Mouse (Mus musculus) adrenal gland, adult 8-10 months (tissue): ENCODE results near the gene Arid3c. TPM values are rescaled to one million over a fixed set of nuclear protein-coding genes. Genes with fewer than 3 reads are reported as not detected.
A peak's percentile ranks its signal among the peaks of the same experiment; 100 is the strongest.
"Not testable (repeated sequence)": the region's sequence is repeated elsewhere in the genome, so short reads cannot be mapped to it uniquely, and the experiment has no call there.

ENCODE experiments used
- DNase-seq: peaks from one replicate; pipeline ENCODE4 v3.0.0; 2022
- total RNA-seq, 4 experiments: library from RNA; stranded (reverse); gene quantifications; 2 replicates each; pipeline ENCODE4 v1.2.4; 2022

Gene Arid3c
- total RNA-seq: not detected

DNA sequence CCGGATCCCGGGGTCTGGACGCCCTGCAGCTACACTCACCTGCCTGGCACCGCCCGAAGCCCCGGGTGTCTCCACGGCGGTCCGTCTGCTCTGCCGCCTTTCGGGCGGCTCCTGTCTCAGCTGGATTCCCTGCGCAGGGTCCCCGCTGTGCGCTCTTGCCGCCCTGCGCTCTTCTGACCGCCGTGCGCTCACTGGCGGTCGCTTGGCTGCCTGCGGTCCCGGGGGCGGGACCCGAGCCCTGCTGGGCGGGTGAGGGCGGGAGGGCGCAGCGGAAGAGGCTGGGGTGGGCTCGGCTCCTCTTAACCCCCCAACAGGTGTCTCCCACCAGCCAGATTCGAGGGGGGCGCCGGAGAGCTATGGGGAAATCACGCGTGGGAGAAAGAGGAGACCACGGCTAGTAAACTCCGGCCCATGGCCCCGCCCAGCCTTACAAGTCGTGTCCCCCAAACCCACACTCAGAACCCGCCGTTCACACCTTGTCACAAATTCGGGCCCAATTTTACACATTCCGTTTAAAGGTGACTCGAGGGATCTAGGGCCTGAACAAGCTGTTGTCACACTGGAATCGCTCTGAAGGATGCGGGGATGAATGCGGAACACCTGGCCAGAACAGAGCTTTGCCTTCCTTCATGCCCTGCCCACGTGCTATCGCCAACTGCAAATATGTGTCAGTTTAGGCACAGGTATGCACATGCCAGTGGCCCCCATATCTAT, at the start of gene Arid3c:
Gene Arid3c (minus strand): TSS at position 91 of the 714 bp plus-strand sequence.
- no peak for DNase-seq

DNA sequence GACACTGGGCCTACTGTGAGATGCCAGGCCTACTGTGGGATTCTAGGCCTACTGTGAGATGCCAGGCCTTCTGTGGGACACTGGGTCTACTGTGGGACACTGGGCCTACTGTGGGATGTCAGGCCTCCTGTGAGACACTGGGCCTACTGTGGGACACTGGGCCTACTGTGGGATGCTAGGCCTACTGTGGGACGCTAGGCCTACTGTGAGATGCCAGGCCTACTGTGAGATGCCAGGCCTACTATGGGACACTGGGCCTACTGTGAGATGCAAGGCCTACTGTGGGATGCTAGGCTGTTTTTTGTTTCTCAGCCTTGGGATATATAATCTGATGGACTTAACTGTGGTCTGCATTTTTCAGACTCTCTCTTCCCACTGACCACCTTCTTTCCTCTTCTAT, 44.9 kb upstream of the Arid3c start:
- DNase-seq: not testable (repeated sequence)

DNA sequence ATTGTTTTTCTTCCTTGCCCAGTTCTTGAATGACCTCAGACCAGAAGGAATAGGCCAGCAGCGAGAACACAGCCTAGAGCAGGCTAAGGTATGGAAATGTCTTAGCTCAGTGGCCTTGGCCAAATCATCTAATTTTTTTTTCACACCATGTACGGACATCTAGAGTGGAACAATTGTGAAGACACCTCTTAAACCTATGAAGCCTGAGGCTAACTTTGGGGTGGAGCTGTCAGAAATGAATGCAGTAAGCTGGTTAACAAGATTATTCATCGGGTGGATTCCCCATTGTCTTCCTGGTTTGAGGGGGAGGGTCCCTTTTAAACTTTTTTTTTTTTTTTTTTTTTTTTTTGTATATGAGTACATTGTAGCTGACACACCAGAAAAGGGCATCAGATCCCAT, 43.6 kb upstream of the Arid3c start:
- not testable (repeated sequence) for DNase-seq

DNA sequence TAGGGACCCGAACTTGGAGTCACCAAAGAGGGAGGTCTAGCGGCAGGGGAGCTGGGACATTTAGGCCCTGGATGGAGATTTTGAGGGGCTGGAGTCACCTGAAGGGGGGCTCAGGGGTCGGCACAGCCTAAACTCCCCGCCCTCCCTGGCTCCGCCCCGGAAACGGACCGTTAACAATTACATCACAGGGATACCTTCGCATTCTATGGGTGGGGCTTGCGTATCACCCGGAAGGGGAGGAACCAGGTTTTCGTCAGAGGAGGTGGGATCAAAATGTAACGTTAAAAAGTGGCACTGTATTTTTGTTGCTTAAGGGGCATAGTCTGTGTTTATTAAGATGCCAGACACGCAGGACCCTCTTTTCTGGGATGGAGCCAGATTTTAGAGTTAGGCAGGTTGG, 43.1 kb upstream of the Arid3c start, which contains the start of gene Ccl27a:
Gene Ccl27a (minus strand): TSS at position 246 of the 400 bp plus-strand sequence.
- DNase-seq: peak; percentile 87

DNA sequence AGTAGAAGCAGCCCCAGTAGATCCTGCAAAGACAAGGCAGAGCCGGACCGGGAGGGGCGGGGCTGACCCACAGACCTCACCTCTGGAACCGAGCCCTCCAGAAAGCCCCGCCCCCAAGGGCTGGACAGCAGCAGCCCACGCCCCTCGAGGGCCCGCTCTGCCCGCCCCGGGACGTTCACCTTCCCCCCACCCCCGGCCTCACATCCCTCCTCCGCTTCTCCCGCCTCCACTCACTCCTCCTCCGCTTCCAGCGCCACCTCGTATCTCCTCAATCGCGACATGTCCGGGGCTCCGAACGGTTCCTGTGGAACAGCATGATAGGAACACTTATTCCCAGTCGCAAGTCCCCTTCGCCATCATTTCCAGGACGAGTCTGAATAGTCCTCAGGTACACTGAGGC, 42.6 kb upstream of the Arid3c start:
- DNase-seq: peak; percentile 81

DNA sequence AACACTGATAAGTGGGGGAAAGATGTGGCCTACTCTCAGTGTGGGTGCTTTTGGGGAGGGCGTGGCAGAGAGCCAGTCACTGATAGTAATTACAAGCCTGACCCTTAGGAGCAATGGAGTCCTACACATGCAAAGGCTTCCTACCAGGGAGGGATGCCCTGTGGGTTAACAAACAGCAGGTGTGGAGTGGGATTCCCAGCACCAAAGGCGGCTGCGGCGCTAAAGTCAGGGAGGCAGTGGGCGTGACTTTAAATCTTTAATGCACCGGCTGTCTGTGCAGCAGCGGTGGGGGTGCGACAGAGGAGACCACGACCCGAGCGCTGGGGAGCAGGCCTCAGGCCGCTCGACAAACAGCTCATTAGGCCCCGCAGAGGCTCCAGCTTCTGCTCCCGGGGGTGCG, 42.0 kb upstream of the Arid3c start:
- not testable (repeated sequence) for DNase-seq

DNA sequence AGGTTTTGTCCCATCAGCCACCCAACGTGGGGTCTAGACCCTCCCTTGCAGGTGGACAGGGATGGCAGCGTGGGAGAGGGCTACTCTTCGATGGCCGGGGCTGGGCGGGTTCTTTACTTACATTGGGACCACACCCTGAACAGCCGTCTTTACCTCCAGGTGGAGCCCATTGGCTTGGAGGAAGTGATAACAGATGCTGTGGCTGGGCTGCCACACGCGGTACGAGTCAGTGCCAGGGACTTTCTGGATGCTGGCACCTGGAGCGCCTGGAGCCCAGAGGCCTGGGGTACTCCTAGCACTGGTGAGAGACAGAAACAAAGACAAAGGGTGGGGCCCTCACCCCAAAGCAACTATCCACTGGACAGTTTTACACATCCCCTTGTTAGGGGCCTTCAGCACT, 36.4 kb upstream of the Arid3c start:
- not testable (repeated sequence) for DNase-seq

DNA sequence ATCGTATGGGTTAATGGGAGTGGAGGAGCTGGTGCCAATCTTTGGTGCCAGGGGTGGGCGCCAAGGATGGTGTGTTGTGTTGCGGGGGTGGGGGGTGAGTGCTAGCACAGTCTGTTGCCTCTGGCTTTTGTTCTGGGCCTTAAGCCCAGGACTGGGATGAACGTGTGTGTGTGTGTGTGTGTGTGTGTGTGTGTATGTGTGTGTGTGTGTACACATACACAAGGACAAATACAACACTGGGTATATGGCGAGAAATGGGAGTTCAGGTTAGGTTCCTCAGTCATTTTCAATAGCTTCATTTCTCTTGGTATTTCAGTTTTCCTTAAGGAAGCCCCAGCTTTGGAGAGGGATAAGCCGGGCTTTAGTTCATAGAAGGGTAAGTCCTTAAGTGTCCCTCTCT, 32.2 kb upstream of the Arid3c start:
- not testable (repeated sequence) for DNase-seq

DNA sequence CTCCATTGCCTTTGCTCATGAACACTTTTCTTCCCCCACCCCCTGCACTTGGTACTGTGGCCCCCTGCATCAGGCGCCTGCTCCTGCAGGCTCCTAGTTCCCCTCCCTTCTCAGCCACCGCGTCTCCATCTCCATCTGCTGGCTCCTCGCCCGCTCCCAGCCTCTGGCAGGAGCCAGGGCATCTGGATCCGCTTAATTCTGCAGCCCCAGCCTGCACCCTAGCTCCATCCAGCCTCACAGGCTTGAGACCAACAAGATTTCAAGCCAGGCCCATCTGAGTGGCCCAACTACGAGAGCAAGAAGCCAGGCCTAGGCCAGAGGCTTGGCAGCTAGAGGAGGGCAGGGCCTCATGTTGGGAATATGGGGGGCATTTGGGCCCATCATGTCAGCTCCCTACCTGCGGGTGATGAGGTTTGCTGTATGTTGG, 31.8 kb upstream of the Arid3c start:
- not testable (repeated sequence) for DNase-seq

DNA sequence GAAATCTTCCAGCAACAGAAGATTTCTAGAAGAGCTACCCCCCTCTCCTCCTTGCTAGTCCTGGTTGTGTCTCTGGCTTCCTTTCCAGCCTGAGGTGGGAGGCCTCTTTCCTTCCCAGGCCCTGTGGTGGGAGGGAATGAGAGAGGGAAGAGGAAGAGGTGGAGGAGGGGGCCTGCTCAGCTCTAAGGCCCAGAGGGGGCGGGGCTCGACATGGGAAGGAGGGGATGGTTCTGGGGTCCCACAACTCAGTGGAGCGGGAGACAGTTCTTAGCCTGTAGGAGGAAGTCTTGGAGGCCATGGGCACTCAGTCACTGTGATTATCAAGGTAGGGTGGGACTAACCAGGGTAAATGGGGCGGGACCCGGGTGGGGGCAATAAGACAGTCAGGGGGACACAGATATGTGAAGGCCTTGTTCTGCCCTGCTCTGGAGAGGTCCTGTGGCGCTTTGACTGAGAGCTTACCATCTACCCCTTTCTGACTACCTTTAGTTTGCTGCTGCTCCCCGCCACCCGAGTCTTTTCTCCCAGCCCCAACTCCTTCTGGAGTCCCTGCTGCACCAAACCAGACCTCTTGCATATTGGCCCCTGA, 31.3 kb upstream of the Arid3c start:
- no peak for DNase-seq

DNA sequence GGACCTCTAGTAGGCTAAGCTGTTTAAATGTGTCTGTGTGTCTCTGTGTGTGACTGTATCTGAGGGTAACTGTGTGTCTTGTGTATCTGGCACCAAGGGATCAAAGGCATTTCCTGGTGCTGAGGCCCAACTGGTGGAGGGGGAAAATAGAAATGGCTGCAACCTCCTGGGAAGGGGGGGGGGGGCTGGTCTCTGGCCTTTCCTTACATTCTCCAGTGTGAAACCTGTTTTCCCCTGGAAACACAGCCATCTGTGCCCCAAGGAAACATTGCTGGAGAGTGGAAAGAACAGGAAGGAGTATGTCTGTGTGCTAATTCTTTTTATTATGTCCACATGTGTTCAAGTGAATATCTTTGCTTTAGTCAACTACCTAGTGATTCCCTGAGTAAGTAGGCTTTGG, 30.7 kb upstream of the Arid3c start:
- no peak for DNase-seq

DNA sequence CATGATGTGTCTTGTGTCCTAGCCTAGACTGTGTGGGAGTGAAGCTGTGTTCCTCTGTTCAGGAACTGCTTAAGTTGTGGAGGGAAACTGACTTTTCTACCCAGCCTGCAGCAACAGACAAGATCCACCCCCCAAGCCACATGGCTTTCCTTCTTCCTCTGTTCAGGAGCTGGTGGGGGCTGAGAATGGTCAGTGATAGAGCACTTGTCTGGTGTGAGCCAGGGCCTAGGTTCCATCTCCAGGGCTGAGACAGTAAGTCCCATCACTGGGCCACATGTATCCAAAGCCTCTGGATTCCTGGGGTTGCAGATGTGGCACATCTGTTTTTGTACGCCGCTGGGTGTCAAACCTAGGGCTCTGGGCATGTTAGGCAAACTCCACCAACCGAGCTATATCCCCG, 30.0 kb upstream of the Arid3c start:
- no peak for DNase-seq

DNA sequence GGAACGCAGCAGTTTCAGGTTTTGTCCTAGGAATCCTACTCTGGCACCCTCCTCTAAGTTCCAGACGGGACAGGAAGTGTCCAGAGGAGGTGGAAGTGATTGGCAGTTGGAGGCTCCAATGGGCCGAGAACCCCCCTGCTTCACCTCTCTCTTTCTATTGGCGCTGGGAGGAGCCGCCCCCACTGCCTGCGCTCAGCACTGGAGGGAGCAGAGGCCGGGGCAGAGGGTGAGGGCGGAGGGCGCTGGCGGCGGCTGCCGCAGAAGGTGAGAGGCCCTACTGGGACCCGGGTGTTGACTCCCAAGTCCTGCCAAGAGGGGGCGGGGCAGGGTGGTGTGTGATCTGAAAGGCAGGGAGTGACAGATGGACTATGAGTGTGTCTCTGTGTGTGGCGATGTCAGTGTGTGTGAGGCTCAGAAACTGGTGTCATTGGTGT, 29.4 kb upstream of the Arid3c start:
- peak; percentile 94 for DNase-seq

DNA sequence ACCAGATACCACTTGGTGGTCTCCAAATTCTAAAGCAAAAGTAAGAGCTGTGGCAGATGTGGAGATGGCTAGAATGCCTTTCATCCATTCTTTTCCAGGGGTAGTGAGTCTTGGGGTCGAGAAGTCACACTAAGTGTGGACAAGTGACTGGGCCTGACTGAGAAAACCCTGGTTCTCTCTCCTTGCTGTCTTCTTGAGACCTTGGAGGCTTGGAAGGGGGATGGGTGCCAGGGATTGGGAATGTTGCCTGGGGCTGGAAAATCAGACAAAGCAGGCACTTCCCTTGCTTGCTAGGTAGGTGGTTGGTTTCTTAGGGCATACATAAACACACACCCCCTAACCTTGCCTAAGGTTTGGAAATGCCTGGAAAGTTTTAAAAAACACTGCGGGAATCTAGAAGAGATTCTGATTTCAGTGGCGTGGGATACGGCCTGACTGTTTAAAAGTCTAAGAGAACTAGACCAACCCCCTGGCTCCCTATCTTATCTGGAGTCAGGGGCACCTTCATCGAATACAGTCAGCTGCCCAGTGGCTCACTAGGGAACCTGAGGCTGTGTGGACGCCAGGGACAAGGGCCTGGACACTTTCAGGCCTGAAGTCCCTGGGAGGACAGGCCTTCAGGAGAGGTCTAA, 28.8 kb upstream of the Arid3c start:
- no peak for DNase-seq

DNA sequence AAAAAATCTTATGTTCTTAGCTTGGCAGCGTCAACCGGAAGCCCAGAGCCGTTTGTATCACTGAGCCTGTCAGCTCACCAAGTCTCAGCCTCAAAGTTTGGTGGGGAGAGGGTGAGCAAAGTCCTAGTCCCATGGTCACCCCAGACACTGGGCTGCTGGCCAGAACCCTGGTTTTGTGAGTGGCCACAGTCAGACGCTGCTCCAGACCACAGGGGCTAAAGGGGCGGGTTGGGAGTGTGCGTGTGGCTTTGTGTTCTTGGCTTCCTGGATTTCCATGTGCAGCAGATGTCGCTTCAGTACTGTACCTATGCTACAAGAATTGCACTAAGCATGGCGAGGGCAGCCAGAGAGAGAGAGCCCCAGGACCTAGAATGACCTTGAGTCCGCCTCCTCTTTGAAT, 28.3 kb upstream of the Arid3c start:
- DNase-seq: no peak

DNA sequence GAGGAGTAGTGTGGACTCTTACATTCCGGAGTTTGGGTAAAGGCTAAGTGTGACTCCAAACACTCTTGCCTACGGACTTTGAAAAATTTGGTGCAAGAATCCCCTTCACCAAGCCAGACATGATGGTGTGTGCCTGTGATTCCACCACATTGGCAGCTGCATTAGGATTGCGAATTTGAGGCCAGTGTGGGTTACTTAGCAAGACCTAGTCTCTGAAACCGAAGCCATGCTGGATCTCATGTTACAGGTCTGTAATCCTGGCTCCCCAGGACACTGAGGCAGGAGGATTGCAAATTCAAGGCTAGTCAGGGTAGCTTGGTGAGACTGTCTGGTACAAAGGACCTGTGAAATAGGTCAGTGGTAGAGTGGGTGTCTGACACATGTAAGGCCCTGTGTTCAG, 27.8 kb upstream of the Arid3c start:
- DNase-seq: no peak

DNA sequence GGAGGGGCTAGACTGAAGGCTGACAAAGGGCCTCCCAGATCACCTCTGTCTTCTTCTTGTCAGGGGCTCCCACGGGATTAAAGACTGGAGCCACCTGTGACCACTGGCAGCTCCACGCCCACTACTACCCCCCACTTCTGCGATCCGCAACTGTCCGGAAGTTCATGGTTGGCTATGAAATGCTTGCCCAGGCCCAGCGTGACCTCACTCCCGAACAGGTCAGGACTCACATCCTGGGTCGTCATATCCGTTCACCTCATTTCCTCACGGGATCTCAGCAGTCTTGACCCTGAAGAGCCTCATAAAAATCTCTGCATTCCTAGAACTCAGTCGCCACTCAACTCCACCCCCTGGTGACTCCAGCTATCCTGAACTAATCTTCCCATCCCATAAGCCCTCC, 27.1 kb upstream of the Arid3c start:
- DNase-seq: no peak

DNA sequence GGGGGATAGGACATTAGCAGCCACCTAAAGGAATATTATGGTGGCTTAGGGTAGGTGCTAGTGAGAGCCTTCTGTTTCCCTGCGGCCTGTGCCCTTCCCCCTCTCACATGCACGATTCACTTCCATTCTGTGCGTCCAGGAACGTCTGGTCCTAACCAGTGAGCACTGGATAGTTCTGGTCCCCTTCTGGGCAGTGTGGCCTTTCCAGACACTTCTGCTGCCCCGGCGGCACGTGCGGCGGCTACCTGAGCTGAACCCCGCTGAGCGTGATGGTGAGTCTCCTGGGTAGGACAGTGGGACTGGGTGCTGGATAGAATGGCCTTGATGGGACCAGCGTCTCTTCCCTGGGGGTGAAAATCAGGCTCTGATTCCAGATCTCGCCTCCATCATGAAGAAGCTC, 26.4 kb upstream of the Arid3c start:
- DNase-seq: no peak

DNA sequence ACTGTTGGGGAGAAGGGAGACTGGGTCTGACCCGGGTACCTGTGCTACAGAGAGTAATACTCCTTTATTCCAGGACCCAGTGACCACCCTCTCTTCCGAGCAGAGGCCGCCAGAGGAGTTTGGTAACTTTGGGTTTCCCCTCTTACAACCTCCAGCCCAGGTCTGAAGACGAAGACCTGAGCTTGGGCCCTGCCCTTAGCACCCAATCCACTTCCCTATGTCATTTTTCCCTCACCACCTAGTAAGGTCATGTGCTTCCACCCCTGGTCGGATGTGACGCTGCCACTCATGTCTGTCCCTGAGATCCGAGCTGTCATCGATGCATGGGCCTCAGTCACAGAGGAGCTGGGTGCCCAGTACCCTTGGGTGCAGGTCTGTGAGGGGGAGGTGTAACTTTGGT, 25.5 kb upstream of the Arid3c start:
- DNase-seq: no peak

DNA sequence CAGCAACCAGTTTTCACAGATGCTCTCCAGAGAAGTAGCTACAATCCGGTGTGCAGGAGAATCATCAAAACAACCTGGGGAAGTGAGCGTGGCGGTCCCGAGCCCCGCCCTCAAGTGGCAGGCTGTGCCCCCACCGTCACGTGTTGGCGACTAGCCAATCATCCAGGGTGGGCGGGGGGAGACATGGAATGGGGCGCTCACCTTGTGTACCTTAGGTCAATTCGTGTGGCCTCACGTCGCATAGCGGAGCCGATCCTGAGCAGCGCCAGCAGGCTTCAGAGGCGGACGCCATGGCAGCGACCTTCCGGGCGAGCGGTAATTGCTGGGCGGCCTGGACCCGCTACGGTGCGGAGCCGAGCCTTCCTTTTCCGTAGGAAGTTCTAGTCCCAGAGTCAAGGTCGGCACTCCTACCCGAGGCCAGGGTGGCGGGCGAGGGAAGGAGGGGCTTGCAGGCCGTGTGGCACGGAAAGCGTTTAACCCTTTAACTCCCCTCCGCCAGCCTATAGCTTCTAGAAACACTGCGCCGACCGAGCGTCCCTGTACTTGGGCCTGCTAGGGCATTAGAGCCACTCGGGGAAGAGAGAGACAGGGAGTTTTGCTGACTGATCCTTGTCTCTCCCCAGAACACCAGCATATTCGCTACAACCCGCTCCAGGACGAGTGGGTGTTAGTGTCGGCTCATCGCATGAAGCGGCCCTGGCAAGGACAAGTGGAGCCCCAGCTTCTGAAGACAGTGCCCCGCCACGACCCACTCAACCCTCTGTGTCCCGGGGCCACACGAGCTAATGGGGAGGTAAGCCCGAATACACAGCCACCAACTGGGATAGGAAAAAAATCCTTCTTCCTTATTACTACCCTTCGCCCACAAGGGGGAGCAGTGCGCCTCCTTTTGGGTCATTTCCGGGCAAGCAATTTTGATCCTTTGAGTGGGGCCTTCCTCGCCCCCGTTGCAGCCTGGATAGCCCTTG, 24.7 kb upstream of the Arid3c start, which contains the start of gene Sigmar1:
Gene Sigmar1 (minus strand): TSS at position 820 of the 968 bp plus-strand sequence.
- peak; percentile 86 for DNase-seq

DNA sequence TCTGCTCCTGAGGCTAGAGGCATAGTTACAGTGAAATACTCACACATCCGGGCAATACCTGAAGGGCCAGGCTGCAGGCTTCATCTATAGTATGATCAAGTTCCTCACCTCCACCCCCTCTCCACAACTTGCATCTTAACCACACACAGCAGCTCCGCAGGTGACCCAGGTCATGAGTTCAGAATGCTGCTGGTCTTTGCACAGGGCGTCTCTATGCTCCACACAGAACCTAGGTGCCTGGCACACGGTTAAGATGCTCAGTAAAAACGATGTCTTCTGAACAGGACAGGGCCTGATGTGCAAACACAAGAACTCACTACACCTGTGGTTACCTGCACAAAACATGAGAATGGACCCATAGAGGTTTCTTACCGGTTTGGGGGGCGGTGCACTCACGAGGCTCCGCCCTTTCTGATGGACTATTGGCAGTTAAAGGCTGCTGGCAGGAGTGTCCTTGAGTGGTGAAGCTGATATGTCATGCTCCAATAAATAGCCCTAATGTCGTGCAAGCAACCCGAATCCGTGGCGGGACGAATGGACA, 23.9 kb upstream of the Arid3c start, which contains the start of gene Galt:
Gene Galt (plus strand): TSS at position 432 of the 541 bp plus-strand sequence.
- DNase-seq: no peak

DNA sequence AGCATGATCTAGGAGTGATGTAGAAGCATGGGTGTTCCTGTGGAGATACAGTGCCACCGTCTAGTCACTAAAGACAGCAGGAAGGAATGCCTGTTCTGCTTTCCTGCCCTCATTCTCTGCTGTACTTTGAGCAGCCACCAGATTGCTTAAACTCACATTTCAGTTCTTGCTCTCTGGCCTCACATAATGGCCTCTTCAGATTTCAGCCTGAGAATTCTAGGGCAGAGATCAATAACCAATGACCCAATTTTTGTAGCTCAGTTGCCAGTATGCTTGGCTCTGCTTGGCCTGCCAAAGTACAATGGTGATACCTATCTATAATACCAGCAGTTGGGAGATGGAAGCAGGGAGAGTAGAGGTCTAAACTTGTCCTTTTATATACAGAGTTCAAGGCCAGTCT, 14.1 kb upstream of the Arid3c start:
- DNase-seq: no peak
